Mouse (Mus musculus): ENCODE data around the gene Ddx1. TPM values are rescaled to one million over a fixed set of nuclear protein-coding genes. Genes with fewer than 3 reads are reported as not detected.

Ddx1 gene
- 79.0 and 80.0 TPM in 2 replicates for polyA plus RNA-seq (2015; fragmentation: Nextera tagmentation; extraction: Ambion mirVana)

DNA sequence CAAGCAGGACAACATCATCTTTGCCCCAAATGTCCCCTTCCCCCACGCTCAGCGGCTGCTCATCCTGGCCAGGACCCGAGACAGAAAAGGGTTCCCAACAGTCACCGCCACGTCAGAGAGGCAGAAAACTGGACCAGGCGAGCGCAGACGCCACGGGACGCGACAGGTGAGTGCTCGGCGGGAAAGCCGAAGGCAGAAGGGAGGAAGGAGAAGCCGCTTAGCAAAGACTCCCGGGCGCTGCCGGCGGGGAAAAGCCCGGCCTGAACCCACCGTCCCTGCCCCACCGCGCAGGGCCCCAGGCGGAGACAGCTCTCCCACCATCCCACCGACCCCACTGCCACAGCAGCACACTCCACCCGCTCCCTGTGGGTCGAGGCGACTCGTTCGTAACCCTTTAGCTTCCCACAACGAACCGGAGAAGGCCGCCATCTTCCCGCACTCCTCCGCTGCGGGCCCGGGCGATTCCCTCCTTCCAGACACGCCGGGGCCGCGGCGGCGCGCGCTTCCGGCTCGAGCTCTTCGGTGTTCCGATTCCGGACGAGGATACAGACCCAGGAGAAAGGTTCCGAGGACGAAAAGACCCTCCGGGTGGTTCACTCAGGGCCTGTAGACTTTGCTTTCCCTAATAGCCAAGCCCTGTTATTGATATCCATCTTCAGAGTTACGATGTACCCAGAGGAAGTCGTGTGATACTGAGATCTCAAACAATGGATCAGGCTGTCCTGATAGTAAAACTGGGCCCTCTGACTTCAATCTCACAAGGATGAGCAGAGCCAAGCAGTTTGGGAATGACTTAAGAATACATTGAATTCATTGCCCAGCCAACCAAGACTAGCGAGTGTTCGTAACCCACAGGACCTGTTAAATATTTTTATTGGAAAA, at the start of gene Ddx1:
Gene Ddx1, minus strand, starts transcription at position 523 of the 882 bp plus-strand sequence.

DNA sequence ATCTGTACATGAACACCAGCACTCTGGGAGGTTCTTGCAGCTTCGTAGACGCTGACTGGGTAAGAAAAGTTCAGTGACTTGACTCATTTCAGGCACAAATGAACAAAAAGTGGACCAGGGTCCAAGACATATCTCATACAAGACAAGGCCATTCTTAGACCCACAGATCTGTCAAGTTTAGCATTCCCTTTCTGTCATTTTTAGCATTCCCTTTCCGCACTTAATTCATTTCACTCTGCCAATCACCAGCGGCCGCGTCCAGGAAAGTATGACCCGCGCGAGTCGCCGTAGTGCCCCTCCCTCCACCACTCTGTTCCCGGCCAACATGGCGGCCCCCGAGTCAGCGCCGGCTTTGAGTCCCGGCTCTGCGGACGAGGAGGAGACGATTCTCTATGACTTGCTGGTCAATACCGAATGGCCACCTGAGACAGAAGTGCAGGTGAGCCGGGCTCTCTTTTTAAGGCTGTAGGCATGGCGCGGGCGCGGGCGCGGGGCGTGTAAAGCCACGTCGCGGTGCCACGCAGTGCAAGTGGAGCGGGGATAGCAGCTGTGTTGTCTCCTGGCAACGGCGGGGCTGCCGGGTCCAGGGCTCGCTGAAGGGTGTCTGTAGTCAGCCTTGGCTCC, 19.9 kb upstream of the Ddx1 start, which contains the start of gene Nbas:
Gene Nbas, plus strand, starts transcription at position 308 of the 624 bp plus-strand sequence.

Other genes with a start within 250 kb of the Ddx1 start
- 4.6 and 5.4 TPM in 2 replicates for gene Nbas, start 19.9 kb upstream of the Ddx1 start, polyA plus RNA-seq (2015; fragmentation: Nextera tagmentation; extraction: Ambion mirVana)

Measured in skeletal muscle tissue, postnatal 0 days (tissue).